17 mouse cellular contexts compared by ENCODE assay signal in the genomic region with DNA sequence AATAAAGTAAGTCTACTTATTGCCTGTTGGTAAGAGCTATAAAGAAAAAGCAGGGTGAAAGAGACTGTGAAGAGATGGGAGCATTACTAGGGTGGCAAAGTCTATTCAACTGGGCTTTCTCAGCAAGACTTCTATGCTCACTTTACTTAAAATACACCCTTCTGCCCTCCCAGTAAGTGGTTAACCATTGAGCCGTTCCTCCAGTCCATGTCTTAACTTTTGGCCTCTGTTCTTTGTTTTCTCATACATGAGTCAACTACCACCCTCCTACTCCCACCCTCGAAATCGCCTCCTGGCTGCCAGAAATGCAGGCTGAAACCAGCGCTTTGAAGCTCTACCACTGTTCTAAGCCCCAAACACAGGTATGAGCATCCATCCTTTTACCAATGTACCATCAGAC.
"Had no signal": no experiment of that assay in that cellular context is flagged by ENCODE, and none has a peak within 500 bp of the region (broad histone marks: within the 10 kb centered on the region; RNA-seq: fewer than 3 reads in every experiment).

No protein-coding gene starts in this region.

- H3K4me1 ChIP-seq: liver, embryonic 13.5 days; stomach, embryonic 15.5 days had no signal

- H3K9ac ChIP-seq: liver, embryonic 13.5 days; stomach, embryonic 15.5 days had no signal

- H3K9me3 ChIP-seq: liver, embryonic 13.5 days; stomach, embryonic 15.5 days had no signal

- DNase-seq: layer of hippocampus, postnatal 36 days; liver, embryonic 13.5 days; lung, adult 2 months; lung, postnatal 14 days; lung, postnatal 4 days; midbrain, embryonic 14.5 days; right cerebral cortex, adult 18-20 months; right cerebral cortex, postnatal 14 days; right cerebral cortex, postnatal 4 days; thymus, postnatal 25 days had no signal

- H3K4me2 ChIP-seq: liver, embryonic 13.5 days; midbrain, embryonic 11.5 days; stomach, embryonic 15.5 days had no signal

- H3K27me3 ChIP-seq: liver, embryonic 13.5 days; stomach, embryonic 15.5 days had no signal

- H3K4me3 ChIP-seq: layer of hippocampus, adult 2 months; left cerebral cortex, adult 2 months; liver, embryonic 13.5 days; stomach, embryonic 15.5 days had no signal

- ATAC-seq: hindbrain, postnatal 0 days; inflammation-experienced regulatory T-cells, adult 6 months; intestine, embryonic 16.5 days had no signal

- H3K27ac ChIP-seq: hindbrain, postnatal 0 days; layer of hippocampus, adult 2 months; left cerebral cortex, adult 2 months; liver, embryonic 13.5 days; stomach, embryonic 15.5 days had no signal
